Comparison of ENCODE assay signal across 11 mouse cellular contexts in the genomic region with DNA sequence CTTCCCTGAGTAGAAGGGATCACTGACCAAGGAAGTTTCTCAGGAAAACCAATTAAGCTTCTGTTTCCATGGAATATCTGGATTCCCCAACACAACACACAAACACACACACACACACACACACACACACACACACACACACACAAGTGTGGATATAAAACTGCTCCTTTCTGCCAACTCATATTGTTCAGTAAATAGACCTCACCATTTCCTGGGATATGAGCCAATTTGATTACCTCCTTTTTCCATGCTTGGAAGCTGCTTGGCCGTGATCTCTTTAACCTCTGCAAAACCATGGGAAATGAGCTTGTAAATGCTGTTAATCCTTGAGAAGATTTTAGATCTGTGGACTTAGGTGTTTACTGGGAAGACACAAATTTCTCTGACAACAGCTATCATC.
DNase-seq lines count a peak whose midpoint lies in the region; ATAC-seq lines count a peak whose summit lies in the region.
"Had no signal": no experiment of that assay in that cellular context is flagged by ENCODE, and none has a peak within 500 bp of the region (broad histone marks: within the 10 kb centered on the region; RNA-seq: fewer than 3 reads in every experiment).

No protein-coding gene starts in this region.

- peak; percentile 13 for DNase-seq in adrenal gland, postnatal 10 days
- no peak for DNase-seq in adrenal gland, adult 8-10 months
- peak; percentile 3 for DNase-seq in kidney, adult 9 months
- peak; percentile 51 for DNase-seq in lung, postnatal 25 days (ENCODE audit: low spot score)
- no peak for DNase-seq in layer of hippocampus, adult 18-20 months (ENCODE audit: low spot score in 2 of 2)
- no peak for DNase-seq in midbrain, embryonic 10.5 days (ENCODE audit: low spot score)
- DNase-seq: gastrocnemius, postnatal 36 days had no signal

- H3K4me1 ChIP-seq in kidney, embryonic 16.5 days (ENCODE audit: insufficient read depth, low read length): no peaks in the 10 kb centered on the region
- H3K4me1 ChIP-seq in heart, embryonic 15.5 days (replicated peaks): peaks cover 4% of the 10 kb centered on the region
- no peaks in the 10 kb centered on the region for H3K4me1 ChIP-seq in midbrain, embryonic 10.5 days

- no peaks in the 10 kb centered on the region for H3K9me3 ChIP-seq in kidney, embryonic 16.5 days (ENCODE audit: low read length)
- no peaks in the 10 kb centered on the region for H3K9me3 ChIP-seq in heart, embryonic 15.5 days (replicated peaks)
- no peaks in the 10 kb centered on the region for H3K9me3 ChIP-seq in midbrain, embryonic 10.5 days (replicated peaks)

- ATAC-seq in kidney, embryonic 16.5 days (ENCODE audit: low FRiP score, low TSS enrichment): no peak
- peak; percentile 47; the same call in 1 of the 2 replicates for ATAC-seq in heart, embryonic 15.5 days (replicated peaks; ENCODE audit: insufficient number of reproducible peaks, insufficient read depth, low FRiP score, low read depth)

- H3K4me2 ChIP-seq in kidney, embryonic 16.5 days (replicated peaks; ENCODE audit: low read depth, low read length): no peak overlapping the region
- H3K4me2 ChIP-seq in heart, embryonic 15.5 days: no peak overlapping the region

- no peaks in the 10 kb centered on the region for H3K27me3 ChIP-seq in kidney, embryonic 16.5 days (ENCODE audit: insufficient read depth, low read length)
- no peaks in the 10 kb centered on the region for H3K27me3 ChIP-seq in heart, embryonic 15.5 days
- no peaks in the 10 kb centered on the region for H3K27me3 ChIP-seq in midbrain, embryonic 10.5 days (ENCODE audit: low read depth, poor library complexity, severe bottlenecking)

- H3K9ac ChIP-seq in kidney, embryonic 16.5 days (replicated peaks; ENCODE audit: low read length): no peak overlapping the region
- H3K9ac ChIP-seq in heart, embryonic 15.5 days: no peak overlapping the region
- H3K9ac ChIP-seq: liver, embryonic 14.5 days had no signal

- no peak overlapping the region for H3K4me3 ChIP-seq in kidney, embryonic 16.5 days (ENCODE audit: low read length)
- H3K4me3 ChIP-seq in heart, embryonic 15.5 days: no peak overlapping the region
- no peak overlapping the region for H3K4me3 ChIP-seq in midbrain, embryonic 10.5 days
- H3K4me3 ChIP-seq: layer of hippocampus, adult 2 months had no signal

- WGBS in kidney, embryonic 16.5 days: 47% methylated on average over 1 of the region's 1 CpGs
- WGBS in heart, embryonic 15.5 days: 25% methylated on average over 1 of the region's 1 CpGs
- 97% methylated on average over 1 of the region's 1 CpGs for WGBS in midbrain, embryonic 10.5 days

- H3K27ac ChIP-seq in kidney, embryonic 16.5 days (ENCODE audit: low read length): no peak overlapping the region
- H3K27ac ChIP-seq in heart, embryonic 15.5 days: peak overlapping the region; percentile 43
- H3K27ac ChIP-seq in midbrain, embryonic 10.5 days (replicated peaks): no peak overlapping the region
- H3K27ac ChIP-seq: layer of hippocampus, adult 2 months; liver, embryonic 14.5 days had no signal

- no peaks in the 10 kb centered on the region for H3K36me3 ChIP-seq in kidney, embryonic 16.5 days (ENCODE audit: insufficient read depth, low read length)
- H3K36me3 ChIP-seq in heart, embryonic 15.5 days: no peaks in the 10 kb centered on the region
- no peaks in the 10 kb centered on the region for H3K36me3 ChIP-seq in midbrain, embryonic 10.5 days

Comparison
In these comparisons a context has a peak if more than half of its experiments do, and no peak if none do; other contexts are left out.
1. DNase-seq: peak in adrenal gland, postnatal 10 days (single experiment), kidney, adult 9 months (single experiment) and lung, postnatal 25 days (single experiment); none in adrenal gland, adult 8-10 months (single experiment), layer of hippocampus, adult 18-20 months (0 of 2) and midbrain, embryonic 10.5 days (single experiment).